Mouse (Mus musculus): ENCODE measurements around the gene Podxl.

- TF ChIP-seq POLR2A (IDR thresholded peaks at IDR 0.05; ENCODE audit: insufficient read depth, low read depth, low read length) (no peak), CTCF (IDR thresholded peaks at IDR 0.05; ENCODE audit: insufficient read depth, low read depth, low read length) (no peak)
These were observed 12.8 kb downstream of the Podxl start for GRCm38 (mm10) chr6:31550876-31551532.
